Mouse (Mus musculus) stomach, postnatal 0 days (tissue): ENCODE measurements around the gene Guf1.

Experiments
- CTCF ChIP-seq: IDR thresholded peaks from 2 replicates; pipeline ENCODE4 v1.5.1; 2016; ENCODE audit warnings: antibody characterized with exemption, low read depth, mild to moderate bottlenecking, moderate library complexity
- EP300 ChIP-seq: optimal IDR thresholded peaks from 2 replicates; pipeline ENCODE3; 2016; ENCODE audit warnings: antibody characterized with exemption

- TF ChIP-seq CTCF (no peak), EP300 (no peak)
Observed at GRCm38 (mm10) chr5:69541680-69542079, 15.0 kb upstream of the Guf1 start.
